Mouse (Mus musculus) adrenal gland, postnatal 0 days (tissue): Measurements from ENCODE around the gene Lrrc49. TPM values are rescaled to one million over a fixed set of nuclear protein-coding genes. Genes with fewer than 3 reads are reported as not detected.

Experiments
- polyA plus RNA-seq: library from polyadenylated mRNA; unstranded; fragments of >200 nt; fragmentation: Nextera tagmentation; extraction: Ambion mirVana; gene quantifications from 2 replicates; pipeline ENCODE4 v1.2.1, GENCODE M21; 2015

The Lrrc49 gene
- 38.2 and 40.5 TPM in 2 replicates for polyA plus RNA-seq

DNA sequence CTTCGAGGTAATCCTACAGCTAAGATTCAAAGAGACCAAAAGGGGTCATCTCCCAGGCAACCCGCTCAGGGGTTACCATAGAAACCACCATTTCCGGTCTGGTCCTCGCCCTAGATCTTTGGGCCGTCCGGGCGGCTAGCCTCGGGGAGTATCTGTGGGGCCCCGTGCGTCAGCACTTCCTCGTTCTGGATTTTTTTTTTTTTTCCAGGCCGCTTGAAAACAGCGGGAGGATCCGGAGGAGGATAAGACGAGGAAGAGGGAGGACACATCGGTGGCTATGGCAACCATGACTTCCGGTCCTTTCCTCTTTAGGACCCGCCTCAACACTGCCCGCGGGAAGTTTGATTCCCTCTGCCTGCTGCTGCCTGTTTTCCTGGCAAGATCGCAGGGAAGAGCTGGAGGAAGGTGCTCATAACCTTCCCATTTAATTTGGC lies at the start of gene Lrrc49:
Gene Lrrc49 (minus strand): TSS at position 268 of the 434 bp plus-strand sequence.

DNA sequence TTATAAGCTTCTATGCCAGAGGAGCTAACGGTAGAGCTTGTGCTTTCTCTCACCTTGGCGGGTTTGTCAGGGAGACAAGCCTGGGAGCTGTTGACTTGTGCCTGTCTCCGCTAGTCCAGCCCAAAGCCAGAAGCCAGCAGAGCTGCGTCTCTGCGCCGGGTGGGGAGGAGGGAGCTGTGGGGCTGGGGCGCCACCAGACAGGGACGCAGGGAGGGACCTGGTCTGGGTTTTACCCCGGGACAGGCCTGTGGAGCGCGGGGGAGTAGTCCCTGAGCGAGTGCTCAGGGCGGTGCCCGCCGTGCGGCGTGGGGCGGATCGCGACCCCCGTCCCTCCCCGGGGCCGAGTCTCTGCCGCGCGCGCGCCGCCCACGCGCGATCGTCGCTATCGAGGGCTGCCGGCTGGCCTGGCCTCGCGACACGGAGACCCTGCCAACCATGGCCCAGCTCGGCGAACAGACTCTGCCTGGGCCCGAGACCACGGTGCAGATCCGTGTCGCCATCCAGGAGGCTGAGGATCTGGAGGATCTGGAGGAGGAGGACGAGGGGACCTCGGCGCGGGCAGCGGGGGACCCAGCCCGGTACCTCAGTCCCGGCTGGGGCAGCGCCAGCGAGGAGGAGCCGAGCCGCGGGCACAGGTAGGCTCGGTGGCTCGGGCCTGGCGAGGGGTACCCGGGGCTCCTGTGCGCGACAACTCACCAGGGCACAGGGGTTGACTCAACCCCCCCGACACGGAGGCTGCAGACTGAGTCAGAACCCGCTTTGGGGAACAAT lies 25.0 kb upstream of the Lrrc49 start, which contains the start of gene Larp6:
Gene Larp6 (plus strand): TSS at position 219 of the 771 bp plus-strand sequence.

DNA sequence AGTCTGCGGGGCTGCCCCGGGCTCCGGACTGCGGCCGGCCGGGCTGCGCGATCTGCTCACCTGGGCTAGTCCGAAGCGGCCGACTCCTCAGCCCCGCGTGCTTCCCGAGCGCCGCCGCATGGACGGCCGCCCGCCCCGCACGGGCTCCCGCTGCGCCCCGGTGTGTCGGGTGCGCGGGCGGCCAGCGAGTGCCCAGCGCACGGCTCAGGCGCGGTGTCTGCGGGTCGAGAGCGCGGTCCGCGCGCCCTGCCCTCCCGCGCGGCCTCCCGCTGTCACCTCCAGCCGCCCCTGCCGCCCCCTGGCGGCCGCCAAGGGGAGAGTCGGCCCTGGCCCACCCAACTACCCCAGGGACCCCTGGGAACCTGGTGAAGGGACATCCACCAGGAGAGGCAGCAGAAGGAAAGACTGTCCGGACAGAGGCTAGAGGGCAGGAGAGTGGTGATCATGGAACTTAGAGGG lies 166.1 kb downstream of the Lrrc49 start, which contains the start of gene Thsd4:
Gene Thsd4 (minus strand): TSS at position 241 of the 459 bp plus-strand sequence.

Other genes starting within 250 kb of the Lrrc49 start
- gene Thsd4, start 166.1 kb downstream of the Lrrc49 start, polyA plus RNA-seq, result 5.8 and 9.1 TPM in 2 replicates
- 3.0 and 4.8 TPM in 2 replicates for gene Larp6, start 24.8 kb upstream of the Lrrc49 start, polyA plus RNA-seq
- 18.3 and 24.0 TPM in 2 replicates for gene Uaca, start 106.4 kb upstream of the Lrrc49 start, polyA plus RNA-seq